Mouse (Mus musculus) C2C12 (cell line): ENCODE measurements around the gene Syne3. TPM values are rescaled to one million over a fixed set of nuclear protein-coding genes. Genes with fewer than 3 reads are reported as not detected.

ENCODE experiments used
- H3K27me3 ChIP-seq: one replicate; pipeline ENCODE4 v1.6.1; 2011; ENCODE audit not compliant: control insufficient read depth, insufficient read depth, insufficient read length
- H3K36me3 ChIP-seq: one replicate; pipeline ENCODE4 v1.6.1; 2011; ENCODE audit not compliant: control insufficient read depth, insufficient read depth
- H3K4me3 ChIP-seq: one replicate; pipeline ENCODE4 v1.5.1; 2011; ENCODE audit warnings: mild to moderate bottlenecking, control low read depth; ENCODE audit not compliant: poor library complexity, insufficient read depth, severe bottlenecking
- H3K79me2 ChIP-seq: one replicate; pipeline ENCODE4 v1.6.1; 2011; ENCODE audit not compliant: control insufficient read depth, insufficient read depth
- H3K79me3 ChIP-seq: one replicate; pipeline ENCODE4 v1.6.1; 2011; ENCODE audit warnings: low read depth, control low read depth
- H3ac ChIP-seq: one replicate; pipeline ENCODE3; 2011; ENCODE audit warnings: low read depth; ENCODE audit not compliant: control insufficient read depth, insufficient read length
- CEBPB ChIP-seq: IDR thresholded peaks from one replicate; pipeline ENCODE4 v1.6.1; 2011; ENCODE audit warnings: low read depth, mild to moderate bottlenecking, control low read depth, moderate library complexity
- CTCF ChIP-seq: IDR thresholded peaks from one replicate; pipeline ENCODE4 v1.5.1; 2011; ENCODE audit not compliant: control insufficient read depth, insufficient read depth, insufficient read length
- FOSL1 ChIP-seq: IDR thresholded peaks from one replicate; pipeline ENCODE4 v1.8.0; 2011; ENCODE audit warnings: mild to moderate bottlenecking, low read length; ENCODE audit not compliant: poor library complexity, insufficient read depth, severe bottlenecking
- MAX ChIP-seq: IDR thresholded peaks from one replicate; pipeline ENCODE4 v1.6.1; 2011; ENCODE audit warnings: mild to moderate bottlenecking, control low read depth
- MYOD1 ChIP-seq: IDR thresholded peaks from one replicate; pipeline ENCODE4 v1.6.1; 2011; ENCODE audit warnings: low read depth; ENCODE audit not compliant: control insufficient read depth, insufficient read length
- MYOG ChIP-seq: IDR thresholded peaks from one replicate; pipeline ENCODE4 v1.6.1; 2011; ENCODE audit not compliant: control insufficient read depth, insufficient read length; ENCODE audit errors: extremely low read depth
- USF1 ChIP-seq: IDR thresholded peaks from one replicate; pipeline ENCODE4 v1.6.1; 2011; ENCODE audit warnings: low read depth, mild to moderate bottlenecking, control low read depth, moderate library complexity
- polyA plus RNA-seq: library from polyadenylated mRNA; unstranded; fragments of >200 nt; fragmentation: generic; extraction: Trizol; gene quantifications from one replicate; pipeline ENCODE4 v1.2.1, GENCODE M21; 2012; ENCODE audit warnings: missing spikeins

Gene Syne3
- polyA plus RNA-seq, 1 experiment: 24.8 TPM

DNA sequence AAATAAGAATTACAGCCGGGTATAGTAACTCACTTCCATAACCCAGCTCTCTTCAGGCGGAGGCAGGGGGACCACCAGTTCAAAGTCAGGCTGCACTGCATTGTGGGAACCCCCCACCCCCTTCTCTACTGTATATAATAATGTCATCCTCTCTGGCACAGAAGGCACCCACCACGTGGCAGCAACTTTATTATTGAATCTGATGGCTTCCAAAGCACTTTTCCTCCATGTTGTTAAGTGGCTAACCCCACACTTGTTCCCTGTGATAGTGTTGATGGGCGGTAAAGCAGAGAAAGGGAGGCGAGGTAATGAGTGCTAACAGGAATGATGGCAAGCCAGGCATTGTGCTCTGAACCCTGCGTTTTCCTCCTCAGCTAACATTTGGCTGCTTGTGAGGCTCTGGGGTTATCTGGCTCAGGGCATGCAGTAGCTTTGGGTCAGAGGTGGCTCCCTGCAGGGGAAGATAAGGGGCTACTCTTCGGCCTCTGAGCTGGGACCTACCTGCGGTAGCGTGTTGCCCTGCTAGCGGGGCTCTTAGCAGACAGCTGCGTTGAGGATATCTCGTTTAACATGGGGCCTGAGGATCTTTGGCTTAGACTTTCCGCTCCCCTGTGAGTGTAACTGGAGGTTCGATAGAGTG, 24.6 kb upstream of the Syne3 start:
- Histone ChIP-seq H3K36me3 (peaks cover 44% of the 10 kb centered on the region), H3ac (no peak overlapping the region), H3K27me3 (no peaks in the 10 kb centered on the region), H3K79me2 (peaks cover 97% of the 10 kb centered on the region), H3K79me3 (peaks cover 88% of the 10 kb centered on the region), H3K4me3 (peak overlapping the region; percentile 80)
- no peak for TF ChIP-seq CTCF
- no peak for TF ChIP-seq USF1
- TF ChIP-seq CEBPB: no peak
- no peak for TF ChIP-seq MYOG
- TF ChIP-seq FOSL1: no peak
- TF ChIP-seq MAX: no peak
- TF ChIP-seq MYOD1: no peak

DNA sequence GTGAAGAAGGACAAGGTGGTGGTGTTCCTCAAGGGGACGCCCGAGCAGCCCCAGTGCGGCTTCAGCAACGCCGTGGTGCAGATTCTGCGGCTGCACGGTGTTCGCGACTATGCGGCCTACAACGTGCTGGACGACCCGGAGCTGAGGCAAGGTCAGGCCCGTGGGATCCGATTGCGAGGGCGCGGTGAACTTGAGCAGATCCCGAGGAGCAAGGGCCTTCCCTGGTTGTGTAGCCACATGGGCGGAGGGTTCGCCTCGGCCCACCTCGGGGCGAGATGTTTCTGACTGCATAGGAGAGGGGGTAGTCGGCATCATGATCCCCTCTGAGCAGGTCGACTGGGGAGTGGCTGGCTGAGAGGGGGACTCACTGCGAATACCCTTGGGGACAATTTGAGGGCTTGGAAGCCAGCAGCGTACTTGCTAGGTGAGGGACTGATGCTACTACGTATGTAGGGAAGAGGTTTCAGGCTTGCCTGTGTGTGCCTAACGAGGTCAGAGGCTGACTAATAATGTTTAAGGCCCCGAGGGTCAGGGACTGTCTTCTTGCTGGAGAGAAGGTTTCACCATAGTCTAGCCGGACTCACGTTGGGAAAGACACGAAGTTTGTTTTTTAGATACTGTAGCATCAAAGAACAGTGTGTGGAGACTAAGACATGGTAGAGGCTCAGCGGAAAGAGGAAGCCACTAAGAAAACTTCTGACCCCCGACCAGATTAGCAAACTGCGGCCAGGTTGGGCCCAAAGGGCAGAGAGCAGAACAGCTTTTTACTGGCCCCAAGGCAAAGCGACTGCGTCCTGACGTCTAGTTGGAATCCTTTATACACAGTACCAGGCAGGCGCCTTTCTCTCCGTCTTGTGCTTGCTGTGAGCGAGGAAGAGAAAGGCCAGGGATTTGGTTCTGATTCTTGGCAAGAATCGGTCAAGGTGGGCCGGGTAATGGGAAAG, 23.5 kb upstream of the Syne3 start:
- Histone ChIP-seq H3K36me3 (peaks cover 45% of the 10 kb centered on the region), H3K79me2 (peaks cover 97% of the 10 kb centered on the region), H3K4me3 (peak overlapping the region; percentile 80), H3K27me3 (no peaks in the 10 kb centered on the region), H3K79me3 (peaks cover 83% of the 10 kb centered on the region), H3ac (peak overlapping the region; percentile 99)
- TF ChIP-seq CTCF (no peak), CEBPB (no peak), MAX (no peak), MYOG (no peak), FOSL1 (no peak), MYOD1 (no peak), USF1 (no peak)

DNA sequence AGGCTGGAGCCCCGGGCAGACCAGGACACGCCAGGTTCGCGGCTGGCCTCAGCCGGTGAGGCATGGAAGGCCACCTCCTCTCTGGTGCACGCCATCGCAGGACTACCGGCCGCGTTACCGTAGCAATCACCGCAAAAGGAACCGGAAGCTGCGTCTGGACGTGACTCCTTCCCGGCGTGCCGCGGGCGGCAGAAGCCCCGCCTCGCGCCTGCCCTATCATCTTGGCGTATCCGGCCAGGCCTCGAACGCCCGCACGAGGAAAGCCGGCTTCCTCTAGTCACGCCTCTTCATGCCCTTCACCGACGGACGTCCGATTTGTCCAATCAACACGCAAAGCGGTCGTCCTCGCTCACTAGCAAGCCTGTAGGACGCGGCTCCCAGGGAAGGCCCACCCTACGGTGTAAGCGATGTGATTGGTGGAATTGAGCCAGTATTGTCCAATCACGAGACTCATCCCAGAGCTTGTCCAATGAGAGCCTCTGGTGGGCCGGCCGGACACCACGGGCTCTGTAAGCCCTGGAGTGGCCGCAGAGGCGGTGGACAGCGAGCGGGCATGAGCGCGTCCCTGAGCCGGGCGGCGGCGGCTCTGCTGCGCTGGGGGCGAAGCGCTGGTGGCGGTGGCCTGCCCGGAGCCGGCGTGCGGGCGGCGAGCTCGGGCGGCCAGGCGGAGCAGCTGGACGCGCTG, 22.7 kb upstream of the Syne3 start, which contains the start of gene Glrx5:
TSS of gene Glrx5 (plus strand) at position 542 of the 685 bp plus-strand sequence.
- TF ChIP-seq CTCF (no peak), USF1 (no peak), FOSL1 (no peak), MAX (peak; percentile 93), CEBPB (no peak)
- H3ac ChIP-seq: peak within 1 kb of the TSS; percentile 99
- H3K79me2 ChIP-seq: peaks cover 91% of the 10 kb centered on the region
- H3K79me3 ChIP-seq: peaks cover 75% of the 10 kb centered on the region
- peaks cover 38% of the 10 kb centered on the region for H3K36me3 ChIP-seq
- no peaks in the 10 kb centered on the region for H3K27me3 ChIP-seq
- H3K4me3 ChIP-seq: peak within 1 kb of the TSS; percentile 96

- no peaks in the 10 kb centered on the region for H3K27me3 ChIP-seq
- H3ac ChIP-seq: peak overlapping the region; percentile 73
- H3K36me3 ChIP-seq: peaks cover 36% of the 10 kb centered on the region
- TF ChIP-seq CTCF (no peak), MYOG (no peak), USF1 (no peak), FOSL1 (no peak), CEBPB (no peak), MYOD1 (no peak), MAX (no peak)
- peaks cover 65% of the 10 kb centered on the region for H3K79me3 ChIP-seq
- H3K79me2 ChIP-seq: peaks cover 82% of the 10 kb centered on the region
- peak overlapping the region; percentile 96 for H3K4me3 ChIP-seq
Observed at GRCm38 (mm10) chr12:105031081-105032058, 21.8 kb upstream of the Syne3 start.
